Mouse (Mus musculus) urinary bladder, postnatal 36 days (tissue): ENCODE results near the gene 1700025G04Rik.
A peak's percentile ranks its signal among the peaks of the same experiment; 100 is the strongest.

ENCODE experiments used
- DNase-seq, 2 experiments: peaks; one replicate each; pipeline ENCODE4 v3.0.0; 2022; ENCODE audit warnings: low spot score in 2 of 2, mixed read lengths in 1 of 2

1700025G04Rik gene

GRCm38 (mm10) chr1:151963248-151963647 is 126.7 kb downstream of the 1700025G04Rik start:
- no peak for DNase-seq

GRCm38 (mm10) chr1:151962078-151962477 is 127.8 kb downstream of the 1700025G04Rik start:
- DNase-seq, result no peak

- DNase-seq, result no peak
Measured at GRCm38 (mm10) chr1:151961204-151961603, 128.7 kb downstream of the 1700025G04Rik start.

DNA sequence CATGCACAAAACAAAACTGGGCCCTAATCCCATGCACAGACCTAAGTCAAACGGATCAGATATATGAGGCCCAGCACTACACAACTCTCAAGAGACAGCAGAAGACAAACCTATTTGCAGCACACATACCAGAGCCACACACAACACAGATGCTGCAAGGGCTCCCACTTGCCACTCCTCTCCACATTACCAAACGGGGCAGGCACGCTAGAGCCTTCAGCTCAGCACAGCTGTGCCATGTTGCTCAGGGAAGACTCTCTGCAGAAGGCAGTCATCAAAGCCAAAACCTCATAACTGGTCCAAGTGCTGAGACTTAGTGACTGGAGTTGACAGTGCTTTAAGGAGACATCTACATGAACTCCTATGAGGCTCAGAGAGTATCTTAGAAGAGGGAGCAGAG is 130.9 kb downstream of the 1700025G04Rik start:
- DNase-seq, result no peak

DNA sequence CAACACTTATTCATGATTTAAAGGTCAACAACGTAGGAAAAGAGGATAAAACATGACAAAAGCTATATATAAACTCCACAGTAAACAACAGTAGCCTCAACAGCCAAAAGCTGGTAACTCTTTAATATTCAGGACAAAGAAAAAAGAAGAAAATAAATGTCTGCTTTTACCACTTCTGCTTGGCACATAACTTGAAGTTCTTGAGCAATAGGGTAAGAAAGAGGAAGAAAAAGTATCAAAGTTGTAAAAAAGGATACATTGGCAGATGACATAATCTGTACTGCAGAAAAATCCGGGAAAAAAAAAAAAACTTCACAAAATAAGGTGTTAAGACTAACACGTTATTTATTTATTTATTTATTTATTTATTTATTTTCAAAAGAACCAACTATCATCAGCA is 131.5 kb downstream of the 1700025G04Rik start:
- no peak for DNase-seq

DNA sequence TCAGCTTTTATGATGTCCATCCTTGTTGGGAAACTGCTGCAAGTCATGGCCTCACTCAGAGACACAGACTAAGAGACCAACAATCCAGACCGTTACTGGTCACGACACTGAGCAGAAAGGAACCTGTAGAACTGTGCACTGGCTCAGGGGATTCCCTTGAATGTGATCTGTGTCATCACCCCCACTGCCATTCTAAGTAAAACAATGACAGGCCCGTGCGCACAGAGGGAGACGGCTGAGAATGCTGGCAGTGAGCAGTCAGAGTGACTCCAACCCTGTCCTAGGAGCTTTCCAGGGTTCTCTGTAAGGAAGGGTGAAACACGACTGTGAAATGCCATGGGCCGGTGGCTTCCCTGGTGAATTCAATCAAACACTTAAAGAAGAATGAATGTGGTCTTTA is 132.3 kb downstream of the 1700025G04Rik start:
- no peak for DNase-seq

GRCm38 (mm10) chr1:151955866-151956265 is 134.1 kb downstream of the 1700025G04Rik start:
- no peak for DNase-seq

- peak in 1 of 2 experiments; percentile 65 for DNase-seq
Measured at GRCm38 (mm10) chr1:151953563-151953962, 136.4 kb downstream of the 1700025G04Rik start.

DNA sequence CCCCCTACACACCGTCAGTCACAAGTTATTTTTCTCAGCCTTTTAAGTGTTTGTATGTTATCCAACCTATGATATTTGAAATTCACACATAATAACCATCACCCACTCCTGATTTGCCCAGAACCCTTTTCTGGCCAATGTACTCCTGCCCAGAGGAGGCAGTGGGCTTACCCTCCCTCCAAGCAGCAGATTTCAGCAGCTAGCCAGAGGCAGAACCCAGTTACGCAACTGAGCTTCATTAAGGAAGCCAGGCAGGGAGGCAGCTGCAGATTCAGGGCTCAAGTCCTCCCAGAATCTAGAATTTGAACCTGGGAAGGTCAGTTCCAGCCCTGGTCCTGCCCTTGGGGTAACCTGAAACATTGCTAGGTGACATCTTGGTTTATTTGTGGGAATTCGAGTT is 141.9 kb downstream of the 1700025G04Rik start:
- DNase-seq, result no peak

DNA sequence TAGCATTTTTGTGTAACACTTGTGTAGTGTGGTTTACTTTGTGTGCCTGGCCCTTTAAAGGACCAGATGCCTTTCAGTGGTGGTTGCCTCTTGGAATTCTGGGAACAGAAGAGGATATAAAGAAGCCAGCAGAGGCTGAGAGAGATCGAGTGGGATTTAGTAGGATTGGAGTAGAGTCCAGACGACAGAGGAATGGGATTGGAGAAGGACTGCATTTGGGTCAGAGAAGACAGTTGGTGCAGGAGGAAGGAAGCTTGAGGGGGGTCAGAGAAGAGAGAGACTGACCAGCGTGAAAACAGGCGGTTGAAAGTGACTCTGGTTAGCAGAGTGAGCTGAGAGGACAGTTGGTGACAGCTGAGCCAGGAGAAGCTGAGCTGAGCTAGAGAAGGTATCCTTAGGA is 142.4 kb downstream of the 1700025G04Rik start:
- no peak for DNase-seq

GRCm38 (mm10) chr1:151944457-151945223 is 145.3 kb downstream of the 1700025G04Rik start:
- no peak for DNase-seq

- no peak for DNase-seq
Measured at GRCm38 (mm10) chr1:151943681-151944237, 146.2 kb downstream of the 1700025G04Rik start.

DNA sequence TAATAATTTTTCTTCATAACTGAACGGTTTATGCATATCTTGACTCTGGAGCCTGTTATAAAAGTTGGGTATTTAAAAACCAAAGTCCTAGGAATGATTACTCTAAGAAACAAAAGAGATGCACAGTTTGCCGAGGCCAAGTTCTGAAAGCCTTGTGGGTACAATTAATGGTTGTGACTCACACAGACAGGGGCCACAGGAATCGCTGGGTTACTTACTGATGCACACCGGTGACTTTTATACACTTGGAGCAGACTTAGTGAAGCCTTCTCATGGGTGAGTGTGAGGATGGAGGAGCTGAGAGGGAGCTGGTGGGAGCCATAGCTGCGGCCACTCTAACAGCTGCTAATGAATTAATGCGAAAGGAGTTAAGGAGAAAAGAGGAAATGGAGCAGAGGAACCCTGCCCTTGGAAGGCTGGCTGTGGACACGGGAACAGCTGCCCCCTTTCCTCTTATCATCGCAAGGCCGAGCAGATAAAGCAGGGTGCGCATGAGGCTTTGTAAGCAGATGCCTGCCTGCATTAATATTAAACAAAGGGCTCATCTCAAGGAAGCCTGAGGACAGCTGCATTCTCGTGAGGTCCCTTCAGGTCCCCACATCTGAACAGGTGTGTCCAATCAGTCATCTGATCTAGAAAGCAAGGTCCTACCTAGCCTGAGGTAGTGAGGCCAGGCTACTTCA is 146.8 kb downstream of the 1700025G04Rik start:
- DNase-seq, result no peak

GRCm38 (mm10) chr1:151939987-151940386 is 149.9 kb downstream of the 1700025G04Rik start:
- no peak for DNase-seq

- DNase-seq, result no peak
Measured at GRCm38 (mm10) chr1:151939510-151939909, 150.4 kb downstream of the 1700025G04Rik start.

DNA sequence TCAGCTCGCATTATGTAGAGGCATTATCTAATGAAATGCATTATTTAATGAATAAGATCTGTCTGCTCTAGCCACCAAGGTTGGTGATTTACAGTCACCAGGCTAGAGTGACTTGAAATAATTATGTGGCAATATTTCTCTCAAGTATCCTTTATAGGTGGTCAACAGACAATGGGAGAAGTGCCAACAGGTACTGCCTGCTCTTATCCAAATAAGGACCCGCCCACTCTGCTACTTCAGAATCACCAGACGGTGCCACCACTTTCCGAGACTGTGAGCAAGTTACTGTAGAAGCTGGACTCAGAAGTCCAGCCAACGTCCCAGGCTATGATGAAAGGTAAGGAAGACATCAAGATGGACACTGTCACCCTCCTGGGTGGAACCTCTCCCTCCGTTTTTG is 156.3 kb downstream of the 1700025G04Rik start:
- no peak for DNase-seq

DNA sequence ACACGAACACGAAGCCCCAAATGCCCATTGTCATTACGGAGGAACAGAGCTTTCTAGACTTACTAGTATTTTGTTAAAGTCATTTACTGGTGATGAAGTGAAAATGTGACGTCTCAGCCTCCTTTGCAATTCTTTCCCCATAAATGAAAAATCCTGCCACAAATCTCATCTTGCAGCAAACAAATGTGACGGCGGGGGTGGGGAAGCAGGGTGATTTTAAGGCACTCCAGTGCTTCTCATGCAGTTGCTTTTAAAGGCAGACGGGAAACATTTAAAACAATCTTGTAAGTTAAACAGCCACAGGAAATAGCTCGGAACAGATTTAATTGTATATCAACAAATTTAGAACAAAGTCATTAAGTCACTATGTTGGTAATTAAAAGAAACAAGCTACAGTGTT is 163.1 kb downstream of the 1700025G04Rik start:
- DNase-seq, result no peak

GRCm38 (mm10) chr1:151926141-151926540 is 163.8 kb downstream of the 1700025G04Rik start:
- DNase-seq, result no peak

- no peak for DNase-seq
Measured at GRCm38 (mm10) chr1:151925738-151926137, 164.2 kb downstream of the 1700025G04Rik start.

GRCm38 (mm10) chr1:151918806-151919357 is 171.0 kb downstream of the 1700025G04Rik start:
- no peak for DNase-seq

DNA sequence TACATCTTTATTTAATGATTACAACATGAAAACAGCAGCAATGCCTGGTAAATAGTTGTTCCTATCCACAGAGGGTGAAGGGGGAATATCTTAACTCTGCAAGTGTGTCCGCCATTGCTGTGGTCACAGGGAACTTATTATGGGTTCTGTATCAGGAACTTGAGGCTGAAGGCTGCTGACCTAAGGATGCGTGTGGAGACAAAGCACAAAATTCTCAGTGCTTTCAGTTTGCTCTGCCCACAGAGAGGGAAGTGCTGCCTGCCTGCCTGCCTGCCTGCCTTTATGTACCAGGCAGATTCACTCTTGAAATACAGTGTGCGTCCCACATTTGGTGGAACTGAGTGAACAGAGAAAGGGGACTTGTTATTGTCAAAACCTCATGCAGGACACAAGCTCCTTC is 172.2 kb downstream of the 1700025G04Rik start:
- DNase-seq, result no peak

DNA sequence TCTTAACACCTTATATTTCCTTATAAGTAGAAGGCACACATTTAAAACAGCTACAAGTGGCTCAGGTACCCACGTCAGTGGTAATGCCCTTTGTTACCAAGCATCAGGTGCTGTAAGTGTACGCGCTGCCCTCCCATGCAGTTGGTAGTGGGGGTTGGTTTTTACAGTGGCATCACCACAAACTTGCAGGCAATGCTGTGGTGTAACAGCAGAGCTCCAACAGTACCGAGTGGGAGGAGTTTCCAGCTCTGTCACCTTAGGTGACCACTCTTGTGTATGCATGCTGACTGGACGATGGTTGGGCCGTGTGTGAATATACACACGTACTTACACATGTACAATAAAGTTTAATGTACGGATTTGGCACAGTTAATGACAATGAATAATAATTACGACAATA is 175.4 kb downstream of the 1700025G04Rik start:
- no peak for DNase-seq

- no peak for DNase-seq
Measured at GRCm38 (mm10) chr1:151907014-151907413, 182.9 kb downstream of the 1700025G04Rik start.
